Mouse (Mus musculus) brain, embryonic 14.5 days (tissue): ENCODE data around the gene Crkl.

Source experiments
- CTCF ChIP-seq: fragments of 200-500 bp; IDR thresholded peaks from 2 replicates; pipeline ENCODE4 v1.5.1; 2012; ENCODE audit warnings: inconsistent platforms, mild to moderate bottlenecking, moderate library complexity, borderline replicate concordance; ENCODE audit not compliant: insufficient read depth, insufficient read length; ENCODE audit errors: extremely low read depth
- POLR2A ChIP-seq: fragments of 200-500 bp; IDR thresholded peaks from 2 replicates; pipeline ENCODE4 v1.6.1; 2012; ENCODE audit warnings: mild to moderate bottlenecking, inconsistent platforms, borderline replicate concordance; ENCODE audit not compliant: poor library complexity, insufficient read depth, insufficient read length, severe bottlenecking; ENCODE audit errors: extremely low read depth

DNA sequence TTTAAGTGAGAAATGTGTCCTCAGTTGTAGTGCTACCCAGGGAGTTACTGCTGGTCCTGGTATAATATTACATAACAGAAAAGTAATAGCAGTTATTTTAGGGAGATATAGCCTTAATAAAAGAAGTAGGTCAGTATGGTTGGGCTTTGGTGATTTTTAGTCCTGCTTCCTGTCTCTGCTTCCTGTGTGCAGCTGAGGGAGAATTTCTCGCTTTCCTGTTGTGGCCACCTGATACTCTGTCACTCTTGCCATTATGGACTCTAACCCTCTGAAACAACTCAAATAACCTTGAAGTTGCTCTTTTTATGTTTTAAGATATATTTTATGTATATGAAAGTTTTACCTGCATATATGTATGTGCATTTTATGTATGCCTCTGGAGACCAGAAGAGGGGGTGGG lies 9.8 kb downstream of the Crkl start:
- no peak for TF ChIP-seq POLR2A
- TF ChIP-seq CTCF, result no peak
